Mouse (Mus musculus) adrenal gland, adult 2 months (tissue): ENCODE results near the gene Rem2. TPM values are rescaled to one million over a fixed set of nuclear protein-coding genes. Genes with fewer than 3 reads are reported as not detected.

Experiments
- DNase-seq: peaks from one replicate; pipeline ENCODE4 v3.0.0; 2021
- polyA plus RNA-seq: library from polyadenylated mRNA; depleted of rRNA; stranded (reverse); fragments of >200 nt; gene quantifications from 2 replicates; pipeline ENCODE4 v1.2.3, GENCODE M21; 2012; rRNA removed
- total RNA-seq, 2 experiments: library from RNA; stranded (reverse); gene quantifications; 2 replicates each; pipeline ENCODE4 v1.2.3; 2021

The Rem2 gene
- total and polyA plus RNA-seq, 3 experiments: 0.29 to 0.49 (median 0.45) TPM

GRCm38 (mm10) chr14:54492345-54493131 is 16.6 kb downstream of the Rem2 start:
- DNase-seq: peak; percentile 55

- no peak for DNase-seq
Observed at GRCm38 (mm10) chr14:54493236-54493635, 17.3 kb downstream of the Rem2 start.

- peak; percentile 71 for DNase-seq
Observed at GRCm38 (mm10) chr14:54494234-54494633, 18.3 kb downstream of the Rem2 start.

- DNase-seq: no peak
Observed at GRCm38 (mm10) chr14:54496706-54497105, 20.8 kb downstream of the Rem2 start.

- DNase-seq: no peak
Observed at GRCm38 (mm10) chr14:54499330-54499729, 23.4 kb downstream of the Rem2 start.

GRCm38 (mm10) chr14:54501365-54501764 is 25.5 kb downstream of the Rem2 start:
- no peak for DNase-seq

GRCm38 (mm10) chr14:54503092-54503491 is 27.2 kb downstream of the Rem2 start:
- no peak for DNase-seq

- DNase-seq: no peak
Observed at GRCm38 (mm10) chr14:54509774-54510173, 33.9 kb downstream of the Rem2 start.

GRCm38 (mm10) chr14:54516710-54517310 is 40.9 kb downstream of the Rem2 start:
- DNase-seq: no peak

- DNase-seq: no peak
Observed at GRCm38 (mm10) chr14:54523600-54523999, 47.7 kb downstream of the Rem2 start.

GRCm38 (mm10) chr14:54527227-54528006 is 51.5 kb downstream of the Rem2 start:
- peak; percentile 25 for DNase-seq

- no peak for DNase-seq
Observed at GRCm38 (mm10) chr14:54528007-54528393, 52.1 kb downstream of the Rem2 start.

- DNase-seq: peak; percentile 82
Observed at GRCm38 (mm10) chr14:54528446-54529111, 52.7 kb downstream of the Rem2 start.

Other genes with a start within 250 kb of the Rem2 start
- 100 to 1,000 TPM; 385 to 398 TPM for gene Dad1, start 222.0 kb upstream of the Rem2 start, total RNA-seq
- gene Dad1, start 222.0 kb upstream of the Rem2 start, polyA plus RNA-seq: 1,369 and 1,819 TPM in 2 replicates
- 100 to 1,000 TPM; 490 to 694 TPM for gene Abhd4, start 221.9 kb upstream of the Rem2 start, total RNA-seq
- 397 and 541 TPM in 2 replicates for gene Abhd4, start 221.9 kb upstream of the Rem2 start, polyA plus RNA-seq
- not detected for gene Olfr49, start 191.2 kb upstream of the Rem2 start, total RNA-seq
- 0.01 TPM in 1 of 2 replicates, not detected in the other for gene Olfr49, start 191.2 kb upstream of the Rem2 start, polyA plus RNA-seq
- gene Oxa1l, start 115.3 kb upstream of the Rem2 start, total RNA-seq: 100 to 1,000 TPM in 1 of 2 experiments, 10 to 100 TPM in 1; 95.8 to 109 TPM
- gene Oxa1l, start 115.3 kb upstream of the Rem2 start, polyA plus RNA-seq: 461 and 500 TPM in 2 replicates
- 1 to 10 TPM; 2.8 to 3.9 TPM for gene Slc7a7, start 58.3 kb upstream of the Rem2 start, total RNA-seq
- gene Slc7a7, start 58.3 kb upstream of the Rem2 start, polyA plus RNA-seq: 3.7 and 4.2 TPM in 2 replicates
- 100 to 1,000 TPM; 162 to 202 TPM for gene Mrpl52, start 49.2 kb upstream of the Rem2 start, total RNA-seq
- 2,091 and 3,081 TPM in 2 replicates for gene Mrpl52, start 49.2 kb upstream of the Rem2 start, polyA plus RNA-seq
- 10 to 100 TPM; 36.2 to 39.9 TPM for gene Mmp14, start 44.5 kb upstream of the Rem2 start, total RNA-seq
- gene Mmp14, start 44.5 kb upstream of the Rem2 start, polyA plus RNA-seq: 173 and 192 TPM in 2 replicates
- gene Lrp10, start 12.0 kb upstream of the Rem2 start, total RNA-seq: 100 to 1,000 TPM; 116 to 139 TPM
- gene Lrp10, start 12.0 kb upstream of the Rem2 start, polyA plus RNA-seq: 262 and 276 TPM in 2 replicates
- gene Prmt5, start 41.4 kb downstream of the Rem2 start, total RNA-seq: 10 to 100 TPM; 45.2 to 47.4 TPM
- 39.1 and 44.3 TPM in 2 replicates for gene Prmt5, start 41.4 kb downstream of the Rem2 start, polyA plus RNA-seq
- gene Haus4, start 78.5 kb downstream of the Rem2 start, total RNA-seq: 10 to 100 TPM; 13.9 to 26.6 TPM
- 20.4 and 21.0 TPM in 2 replicates for gene Haus4, start 78.5 kb downstream of the Rem2 start, polyA plus RNA-seq
- 10 to 100 TPM; 14.4 to 30.3 TPM for gene Ajuba, start 101.5 kb downstream of the Rem2 start, total RNA-seq
- 47.0 and 56.9 TPM in 2 replicates for gene Ajuba, start 101.5 kb downstream of the Rem2 start, polyA plus RNA-seq
- 1 to 10 TPM; 2.9 to 8.2 TPM for gene 4931414P19Rik, start 129.9 kb downstream of the Rem2 start, total RNA-seq
- gene 4931414P19Rik, start 129.9 kb downstream of the Rem2 start, polyA plus RNA-seq: 7.4 and 9.6 TPM in 2 replicates
- gene Psmb5, start 141.9 kb downstream of the Rem2 start, total RNA-seq: 100 to 1,000 TPM; 317 to 332 TPM
- gene Psmb5, start 141.9 kb downstream of the Rem2 start, polyA plus RNA-seq: 267 and 322 TPM in 2 replicates
- gene Psmb11, start 145.3 kb downstream of the Rem2 start, total RNA-seq: not detected
- gene Psmb11, start 145.3 kb downstream of the Rem2 start, polyA plus RNA-seq: not detected in 2 replicates
- not detected for gene Gm17606, start 164.9 kb downstream of the Rem2 start, total RNA-seq
- gene Gm17606, start 164.9 kb downstream of the Rem2 start, polyA plus RNA-seq: not detected in 2 replicates
- gene Cdh24, start 165.3 kb downstream of the Rem2 start, total RNA-seq: 1 to 10 TPM in 1 of 2 experiments, under 1 TPM in 1; 0.66 to 1.7 TPM
- gene Cdh24, start 165.3 kb downstream of the Rem2 start, polyA plus RNA-seq: 4.4 and 6.6 TPM in 2 replicates
- 10 to 100 TPM; 39.8 to 41.7 TPM for gene 1700123O20Rik, start 210.1 kb downstream of the Rem2 start, total RNA-seq
- 52.7 and 81.0 TPM in 2 replicates for gene 1700123O20Rik, start 210.1 kb downstream of the Rem2 start, polyA plus RNA-seq
- 100 to 1,000 TPM; 120 to 177 TPM for gene Acin1, start 210.8 kb downstream of the Rem2 start, total RNA-seq
- gene Acin1, start 210.8 kb downstream of the Rem2 start, polyA plus RNA-seq: 93.0 and 109 TPM in 2 replicates
- not detected for gene Gm29776, start 222.7 kb downstream of the Rem2 start, total RNA-seq
- gene Gm29776, start 222.7 kb downstream of the Rem2 start, polyA plus RNA-seq: 0.07 and 0.08 TPM in 2 replicates
- gene Cebpe, start 236.1 kb downstream of the Rem2 start, total RNA-seq: not detected
- gene Cebpe, start 236.1 kb downstream of the Rem2 start, polyA plus RNA-seq: 0.18 and 0.52 TPM in 2 replicates